Mouse (Mus musculus) midbrain, embryonic 16.5 days (tissue): ENCODE results near the gene Arl16. TPM values are rescaled to one million over a fixed set of nuclear protein-coding genes. Genes with fewer than 3 reads are reported as not detected.

Experiments used
- ATAC-seq: fragments of 200-750 bp; cut with Nextera tagmentation; 2 replicates; pipeline ENCODE4 v1.8.0; 2017; ENCODE audit warnings: moderate TSS enrichment
- H3K27ac ChIP-seq: fragments of 300-500 bp; sonication (generic); 2 replicates; pipeline ENCODE4 v1.5.1; 2014; ENCODE audit warnings: mild to moderate bottlenecking, low read length, mixed read lengths
- H3K27me3 ChIP-seq: fragments of 300-500 bp; sonication (generic); 2 replicates; pipeline ENCODE4 v1.6.1; 2014; ENCODE audit warnings: low read depth, low read length, mixed read lengths; ENCODE audit not compliant: control insufficient read depth, insufficient read depth
- H3K36me3 ChIP-seq: fragments of 300-500 bp; sonication (generic); 2 replicates; pipeline ENCODE4 v1.6.1; 2014; ENCODE audit warnings: mild to moderate bottlenecking, low read length, moderate library complexity, mixed read lengths; ENCODE audit not compliant: control insufficient read depth, insufficient read depth
- H3K4me1 ChIP-seq: fragments of 300-500 bp; sonication (generic); 2 replicates; pipeline ENCODE4 v1.6.1; 2014; ENCODE audit warnings: mild to moderate bottlenecking, low read length, mixed read lengths; ENCODE audit not compliant: control insufficient read depth, insufficient read depth
- H3K4me2 ChIP-seq: fragments of 300-500 bp; sonication (generic); 2 replicates; pipeline ENCODE4 v1.6.1; 2014; ENCODE audit warnings: mild to moderate bottlenecking, low read length, mixed read lengths
- H3K4me3 ChIP-seq: fragments of 300-500 bp; sonication (generic); 2 replicates; pipeline ENCODE4 v1.5.1; 2014; ENCODE audit warnings: low read depth, mild to moderate bottlenecking, low read length, moderate library complexity, mixed read lengths
- H3K9ac ChIP-seq: fragments of 300-500 bp; sonication (generic); 2 replicates; pipeline ENCODE4 v1.6.1; 2014; ENCODE audit warnings: low read depth, low read length, mixed read lengths
- H3K9me3 ChIP-seq: fragments of 300-500 bp; sonication (generic); replicated peaks from 2 replicates; pipeline ENCODE4 v1.6.1; 2014; ENCODE audit warnings: mild to moderate bottlenecking, low read length, mixed read lengths; ENCODE audit not compliant: control insufficient read depth, poor library complexity, severe bottlenecking
- WGBS: fragments of 180-500 bp; shearing (Covaris S2); extraction: QIAGEN DNeasy Blood & Tissue Kit; methylation state at CpG from one replicate; pipeline ENCODE4 v1.1.7; 2014; 5-methylcytosine and 5-hydroxymethylcytosine counted together
- polyA plus RNA-seq: library from polyadenylated mRNA; unstranded; fragments of >200 nt; fragmentation: Nextera tagmentation; extraction: Ambion mirVana; gene quantifications from 2 replicates; pipeline ENCODE4 v1.2.1, GENCODE M21; 2015

The Arl16 gene
- polyA plus RNA-seq, 1 experiment from 2014 or later = 58.7 TPM

DNA sequence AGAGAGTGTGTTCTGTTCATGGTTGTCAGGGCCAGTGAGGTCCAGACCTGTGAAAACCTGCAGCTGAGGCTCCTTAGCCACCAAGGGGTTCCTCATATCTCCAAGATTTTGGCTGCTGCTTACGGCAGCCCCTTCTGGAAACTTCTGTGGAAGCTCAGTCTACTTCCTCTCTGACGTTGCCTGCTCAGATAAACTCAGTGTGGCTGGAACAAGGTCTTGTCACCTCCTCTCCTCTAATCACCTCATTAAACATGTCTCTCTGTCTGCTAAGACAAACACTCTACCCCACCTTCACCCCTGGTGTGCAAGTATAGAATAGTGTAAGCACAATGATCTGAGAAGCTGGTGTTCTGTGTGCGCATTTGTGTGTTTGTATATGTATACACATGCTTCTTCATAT lies 21.9 kb downstream of the Arl16 start:
- Histone ChIP-seq H3K27me3 (no peaks in the 10 kb centered on the region), H3K4me1 (no peaks in the 10 kb centered on the region), H3K9ac (no peak overlapping the region), H3K4me2 (no peak overlapping the region), H3K27ac (no peak overlapping the region), H3K36me3 (no peaks in the 10 kb centered on the region), H3K4me3 (no peak overlapping the region), H3K9me3 (no peaks in the 10 kb centered on the region)
- ATAC-seq = no peak
- 86% methylated on average over 3 of the region's 3 CpGs for WGBS

DNA sequence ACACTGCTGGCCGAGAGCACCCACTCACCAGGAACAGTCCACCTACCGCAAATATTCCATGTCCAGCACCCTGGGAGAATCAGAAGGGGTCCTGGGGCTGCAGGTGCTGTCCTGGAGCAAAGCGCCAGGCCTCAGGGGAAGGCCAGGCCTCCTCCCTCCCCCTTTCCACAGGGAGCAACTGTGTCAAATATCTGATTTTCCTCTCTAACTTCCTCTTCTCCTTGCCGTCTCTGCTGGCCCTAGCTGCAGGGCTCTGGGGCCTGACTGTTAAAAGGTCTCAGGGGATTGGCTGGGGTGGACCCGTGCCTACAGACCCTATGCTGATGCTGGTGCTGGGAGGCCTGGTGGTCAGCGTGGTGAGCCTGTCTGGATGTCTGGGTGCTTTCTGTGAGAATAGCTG lies 23.3 kb downstream of the Arl16 start:
- no peaks in the 10 kb centered on the region for H3K9me3 ChIP-seq
- ATAC-seq = no peak
- no peak overlapping the region for H3K9ac ChIP-seq
- no peak overlapping the region for H3K27ac ChIP-seq
- H3K36me3 ChIP-seq = no peaks in the 10 kb centered on the region
- 78% methylated on average over 6 of the region's 6 CpGs for WGBS
- H3K4me3 ChIP-seq = no peak overlapping the region
- H3K27me3 ChIP-seq = no peaks in the 10 kb centered on the region
- H3K4me1 ChIP-seq = no peaks in the 10 kb centered on the region
- no peak overlapping the region for H3K4me2 ChIP-seq

DNA sequence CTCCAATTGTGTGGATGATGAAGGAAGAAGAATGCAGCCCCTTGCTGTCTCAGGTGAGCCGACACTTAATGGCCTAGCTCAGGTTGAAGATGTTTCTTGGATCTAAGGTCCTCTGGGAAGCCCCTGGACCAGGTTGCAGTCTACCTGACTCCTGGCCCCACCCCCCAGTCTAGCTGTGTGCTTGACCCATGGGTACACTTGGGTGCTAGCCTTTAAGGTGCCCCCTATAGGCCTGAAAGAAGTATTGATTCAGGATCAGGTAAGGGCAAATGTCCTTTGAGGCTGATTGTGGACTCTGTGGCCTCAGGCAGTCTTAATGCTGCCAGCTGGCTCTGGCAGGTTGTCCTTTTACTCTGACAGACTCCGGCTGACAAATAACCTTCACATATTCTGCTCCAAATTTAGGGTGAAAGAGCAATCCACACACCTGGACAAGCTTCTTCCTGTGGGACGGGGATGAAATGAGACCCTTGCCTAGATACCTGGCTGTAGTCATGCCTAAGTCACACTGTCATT lies 24.6 kb downstream of the Arl16 start:
- Histone ChIP-seq H3K27ac (no peak overlapping the region), H3K9me3 (no peaks in the 10 kb centered on the region), H3K4me3 (no peak overlapping the region), H3K9ac (no peak overlapping the region), H3K27me3 (no peaks in the 10 kb centered on the region), H3K4me1 (no peaks in the 10 kb centered on the region), H3K4me2 (no peak overlapping the region), H3K36me3 (no peaks in the 10 kb centered on the region)
- WGBS = 91% methylated on average over 3 of the region's 3 CpGs
- no peak for ATAC-seq

DNA sequence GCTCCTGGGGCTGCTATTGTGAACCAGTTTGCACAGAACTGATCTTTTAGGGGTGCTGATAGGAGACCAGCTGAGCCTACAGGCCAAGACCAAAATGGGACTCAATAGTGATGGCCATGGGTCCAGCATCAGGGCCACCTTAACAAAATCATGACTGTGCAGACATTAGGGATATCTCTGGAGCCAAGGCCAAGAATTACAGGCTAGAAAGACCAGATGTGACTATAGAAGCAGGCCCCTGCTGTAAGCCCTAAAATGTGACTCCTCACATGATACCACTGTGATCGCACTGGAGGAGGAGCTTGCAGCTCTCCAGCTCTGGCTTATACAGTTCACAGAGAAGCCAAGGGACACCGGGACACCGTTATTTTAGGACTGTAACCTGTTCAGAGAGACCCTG lies 25.1 kb downstream of the Arl16 start, which contains the start of gene Tspan10:
Gene Tspan10 (plus strand): TSS at position 301 of the 400 bp plus-strand sequence.
- Histone ChIP-seq H3K9ac (no peak within 1 kb of the TSS), H3K4me1 (no peaks in the 10 kb centered on the region), H3K27ac (no peak within 1 kb of the TSS), H3K4me3 (no peak within 1 kb of the TSS), H3K36me3 (no peaks in the 10 kb centered on the region), H3K27me3 (no peaks in the 10 kb centered on the region), H3K4me2 (no peak within 1 kb of the TSS), H3K9me3 (no peaks in the 10 kb centered on the region)
- WGBS = 86% methylated on average over 3 of the region's 3 CpGs
- ATAC-seq = no peak

DNA sequence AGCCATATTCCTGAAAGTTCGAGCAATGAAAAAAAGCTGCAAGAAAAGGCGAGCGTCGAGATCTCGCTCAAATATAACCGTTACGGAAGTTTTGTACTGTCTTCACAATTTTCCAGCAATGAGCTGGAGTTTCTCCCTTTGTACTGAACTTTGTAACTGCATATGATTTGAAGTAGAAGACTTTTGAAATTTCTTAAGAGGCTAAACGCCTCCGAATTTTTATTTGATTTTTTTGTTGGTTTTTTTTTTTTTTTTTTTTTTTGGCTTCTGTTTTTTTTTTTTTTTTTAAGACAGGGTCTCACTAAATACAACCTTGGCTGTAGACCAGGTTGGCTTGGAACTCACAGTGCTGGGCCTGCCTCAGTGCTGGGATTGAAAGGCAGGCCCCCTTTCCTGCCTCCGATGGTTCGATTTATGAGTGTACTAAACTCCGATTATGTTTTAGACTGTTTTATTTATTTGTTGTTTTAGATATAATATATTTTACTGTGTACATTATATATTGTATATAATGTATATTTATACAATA lies 29.5 kb downstream of the Arl16 start:
- peak overlapping the region; percentile 99 for H3K9ac ChIP-seq
- H3K4me3 ChIP-seq = peak overlapping the region; percentile 98
- no peaks in the 10 kb centered on the region for H3K27me3 ChIP-seq
- ATAC-seq = no peak
- peak overlapping the region; percentile 92 for H3K4me2 ChIP-seq
- peak overlapping the region; percentile 82; the same call in 1 of the 2 replicates for H3K27ac ChIP-seq
- H3K36me3 ChIP-seq = peaks cover 3% of the 10 kb centered on the region
- H3K4me1 ChIP-seq = peaks cover 12% of the 10 kb centered on the region
- WGBS = 32% methylated on average over 12 of the region's 12 CpGs
- H3K9me3 ChIP-seq = no peaks in the 10 kb centered on the region

DNA sequence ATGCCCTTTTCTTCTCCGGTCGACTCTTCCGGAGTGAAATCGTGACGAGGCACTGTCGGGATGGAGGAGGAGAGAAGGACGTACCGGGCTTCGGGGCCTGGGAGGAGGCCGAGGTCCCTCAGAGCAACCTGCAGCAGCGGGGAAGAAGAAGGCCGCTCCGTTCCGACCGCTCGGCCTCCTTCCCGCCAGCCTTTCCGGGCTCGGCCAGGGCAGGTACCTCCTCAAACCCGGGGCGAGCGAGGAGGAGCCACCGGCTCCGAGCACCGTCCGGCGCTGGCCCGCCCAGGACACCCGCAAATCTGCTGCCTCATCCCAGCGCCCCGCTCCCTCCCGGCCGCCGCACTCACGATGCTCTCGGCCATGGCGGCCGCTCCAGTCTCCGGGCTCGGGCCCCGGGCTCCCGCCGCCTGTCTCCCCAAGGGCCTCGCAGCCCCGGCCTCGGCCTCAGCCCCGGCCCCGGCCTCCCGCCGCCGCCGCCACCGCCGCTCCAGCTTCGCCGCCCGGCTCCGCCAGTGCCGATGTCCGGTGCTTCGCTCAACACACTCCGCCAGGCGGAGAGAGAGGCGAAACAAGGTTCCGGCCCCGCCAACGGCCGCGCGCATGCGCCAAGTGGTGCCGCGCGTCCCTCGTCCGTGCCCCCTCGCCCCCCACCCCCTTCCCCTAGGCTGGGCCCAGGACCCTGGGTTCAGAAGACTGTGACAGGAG lies 30.1 kb downstream of the Arl16 start, which contains the start of gene Nploc4:
Gene Nploc4 (minus strand): TSS at position 557 of the 705 bp plus-strand sequence.
- 1% methylated on average over 61 of the region's 77 CpGs for WGBS
- H3K9ac ChIP-seq = peak within 1 kb of the TSS; percentile 99
- H3K4me3 ChIP-seq = peak within 1 kb of the TSS; percentile 98
- H3K36me3 ChIP-seq = peaks cover 8% of the 10 kb centered on the region
- H3K4me1 ChIP-seq = peaks cover 12% of the 10 kb centered on the region
- no peaks in the 10 kb centered on the region for H3K9me3 ChIP-seq
- peak within 1 kb of the TSS; percentile 82 for H3K27ac ChIP-seq
- H3K27me3 ChIP-seq = no peaks in the 10 kb centered on the region
- peak within 1 kb of the TSS; percentile 92 for H3K4me2 ChIP-seq
- ATAC-seq = peak; percentile 82

DNA sequence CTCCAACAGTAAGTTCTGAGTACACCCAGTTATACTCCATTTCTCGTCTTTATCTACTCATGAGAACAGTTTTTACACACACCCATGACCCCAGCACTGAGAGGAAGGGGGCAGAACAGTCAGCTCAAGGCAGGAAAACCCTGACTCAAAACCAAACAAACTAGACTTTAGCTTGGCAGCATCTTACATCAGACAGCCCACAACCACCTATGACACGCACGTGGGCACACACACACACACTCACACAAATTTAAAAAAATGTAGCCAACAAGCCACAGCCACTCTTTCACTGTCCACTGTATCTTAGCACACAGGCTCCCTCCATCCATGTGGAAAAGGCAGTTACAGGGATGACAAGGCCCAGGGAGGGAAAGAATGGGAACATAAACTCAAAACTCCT lies 40.7 kb downstream of the Arl16 start:
- H3K9ac ChIP-seq = no peak overlapping the region
- no peak overlapping the region for H3K4me2 ChIP-seq
- H3K9me3 ChIP-seq = no peaks in the 10 kb centered on the region
- no peaks in the 10 kb centered on the region for H3K4me1 ChIP-seq
- H3K4me3 ChIP-seq = no peak overlapping the region
- 89% methylated on average over 3 of the region's 3 CpGs for WGBS
- no peak for ATAC-seq
- no peak overlapping the region for H3K27ac ChIP-seq
- H3K36me3 ChIP-seq = peaks cover 26% of the 10 kb centered on the region
- no peaks in the 10 kb centered on the region for H3K27me3 ChIP-seq

DNA sequence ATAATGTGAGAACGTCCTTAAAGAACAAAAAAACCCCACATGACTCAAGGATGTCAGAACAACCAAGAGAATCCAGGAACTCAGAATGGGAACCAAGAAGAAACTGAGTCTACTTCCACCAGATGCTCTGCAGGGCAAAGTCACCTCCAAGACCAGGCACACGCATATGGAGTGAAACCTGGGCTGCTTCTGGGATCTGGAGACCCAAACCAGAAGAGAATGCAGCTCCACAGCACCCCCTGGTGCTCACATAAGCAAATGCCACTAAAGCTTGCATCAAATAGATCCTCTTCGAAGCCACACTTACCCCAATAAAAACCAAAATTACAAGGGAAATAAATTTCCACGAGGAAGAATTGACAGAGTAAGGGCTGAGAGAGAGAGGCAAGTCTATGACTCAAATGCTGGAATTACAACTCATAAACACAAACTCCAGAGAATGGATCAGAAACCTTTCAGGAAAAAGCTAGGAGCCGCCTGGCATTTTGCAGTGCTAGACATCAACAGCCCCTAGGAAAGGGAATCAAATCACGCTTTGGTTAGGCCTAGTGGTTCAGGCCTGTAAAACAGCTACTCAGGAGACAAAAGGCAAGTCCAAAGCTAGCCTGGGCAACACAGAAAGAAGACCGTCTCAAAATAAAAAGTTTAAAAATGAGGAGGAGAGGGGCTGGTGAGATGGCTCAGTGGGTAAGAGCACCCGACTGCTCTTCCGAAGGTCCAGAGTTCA lies 43.7 kb downstream of the Arl16 start:
- Histone ChIP-seq H3K27ac (no peak overlapping the region), H3K27me3 (no peaks in the 10 kb centered on the region), H3K36me3 (peaks cover 34% of the 10 kb centered on the region), H3K4me2 (no peak overlapping the region), H3K9ac (no peak overlapping the region), H3K4me1 (no peaks in the 10 kb centered on the region), H3K4me3 (no peak overlapping the region), H3K9me3 (no peaks in the 10 kb centered on the region)
- 67% methylated on average over 9 of the region's 9 CpGs for WGBS
- no peak for ATAC-seq
